Mouse (Mus musculus) ES-E14 (cell line): ENCODE measurements around the gene Znrf3.

Experiments used
- HCFC1 ChIP-seq: IDR thresholded peaks from 2 replicates; pipeline ENCODE4 v1.6.1; 2012; ENCODE audit warnings: low read length, inconsistent platforms, borderline replicate concordance; ENCODE audit not compliant: insufficient read depth
- ZC3H11A ChIP-seq: IDR thresholded peaks from 2 replicates; pipeline ENCODE4 v1.6.1; 2012; ENCODE audit warnings: low read depth, mild to moderate bottlenecking, inconsistent platforms, low read length, borderline replicate concordance

DNA sequence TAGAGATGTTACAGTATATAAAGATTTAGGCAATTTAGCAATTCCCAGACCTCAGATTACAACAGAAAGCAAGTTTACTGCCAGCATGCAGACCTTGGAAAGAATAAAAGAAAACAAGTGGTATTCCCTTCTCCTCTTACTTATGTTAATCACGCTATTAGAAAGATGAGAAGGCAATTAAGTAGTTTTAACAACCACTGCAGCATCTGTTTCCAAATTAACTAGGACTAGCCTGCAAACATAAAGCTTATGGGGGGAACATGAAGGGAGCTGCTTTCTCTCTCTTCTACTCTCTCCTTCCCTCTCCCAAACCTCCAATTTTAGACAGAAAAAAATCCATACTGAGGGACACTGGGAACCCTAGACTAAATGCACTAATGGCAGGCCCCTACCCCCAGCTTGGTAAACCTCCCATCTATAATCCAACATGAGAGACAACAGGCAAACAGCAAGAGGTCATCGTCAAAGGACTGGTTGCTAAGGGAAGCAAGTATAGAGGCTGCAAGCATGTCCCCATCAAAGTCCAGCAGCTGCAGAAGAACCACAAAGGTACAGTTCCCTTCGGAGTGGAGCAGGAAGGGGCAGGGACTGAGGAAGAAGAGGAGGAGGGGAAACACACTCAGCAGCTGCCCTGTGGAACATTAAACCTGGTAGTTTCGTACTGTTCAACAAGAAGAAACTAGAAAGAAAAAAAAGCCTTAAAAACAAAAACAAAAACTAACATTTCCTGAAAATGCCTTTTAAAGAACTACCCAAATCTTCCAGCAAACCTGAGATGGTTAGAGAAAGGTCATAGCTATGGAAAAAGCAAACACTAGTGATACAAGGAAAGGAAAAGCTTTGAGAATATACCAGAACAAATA lies 53.4 kb downstream of the Znrf3 start:
- TF ChIP-seq ZC3H11A (no peak), HCFC1 (no peak)
